Comparison of ENCODE assay signal across 10 mouse cellular contexts in the genomic region with DNA sequence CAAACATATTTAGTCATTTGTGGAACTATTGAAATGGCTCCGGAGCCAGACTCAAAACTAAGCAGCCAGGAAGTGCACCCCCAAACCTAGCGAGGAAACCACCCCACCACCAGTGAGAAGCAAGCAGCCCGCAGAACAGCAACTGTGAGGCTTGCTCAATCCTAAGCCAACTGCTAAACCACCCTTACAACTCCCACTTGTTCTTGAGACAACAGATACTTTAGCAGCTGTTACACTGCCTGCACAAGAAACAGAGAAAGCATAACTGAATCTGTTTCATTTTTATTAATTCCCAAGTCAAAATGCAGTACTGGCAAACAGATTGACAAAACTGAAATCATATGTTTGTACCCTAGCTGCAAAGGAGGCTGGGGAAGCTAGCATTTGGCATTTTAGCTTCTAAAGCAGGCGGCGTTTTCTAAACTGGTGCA. TPM values are rescaled to one million over a fixed set of nuclear protein-coding genes. Genes with fewer than 3 reads are reported as not detected.
DNase-seq lines count a peak whose midpoint lies in the region; ATAC-seq and TF ChIP-seq lines count a peak whose summit lies in the region.
"Had no signal": no experiment of that assay in that cellular context is flagged by ENCODE, and none has a peak within 500 bp of the region (broad histone marks: within the 10 kb centered on the region; RNA-seq: fewer than 3 reads in every experiment).

No protein-coding gene starts in this region.

- ATAC-seq in liver, postnatal 0 days = peak; percentile 44; the same call in 1 of the 2 replicates
- no peak for ATAC-seq in liver, embryonic 12.5 days
- ATAC-seq in granulocyte monocyte progenitor cell, adult 5-6 weeks (replicated peaks; ENCODE audit: poor library complexity, severe bottlenecking) = peak; percentile 80
- no peak for ATAC-seq in hindbrain, embryonic 16.5 days
- ATAC-seq: midbrain, embryonic 16.5 days had no signal

- H3K27me3 ChIP-seq in liver, postnatal 0 days (ENCODE audit: insufficient read depth, low read length) = no peaks in the 10 kb centered on the region
- H3K27me3 ChIP-seq in liver, embryonic 12.5 days (replicated peaks) = no peaks in the 10 kb centered on the region
- no peaks in the 10 kb centered on the region for H3K27me3 ChIP-seq in megakaryocyte, embryonic 14.5 days (replicated peaks)
- no peaks in the 10 kb centered on the region for H3K27me3 ChIP-seq in hindbrain, embryonic 16.5 days (replicated peaks; ENCODE audit: control insufficient read depth, insufficient read depth, low read length)

- DNase-seq in liver, postnatal 0 days = peak; percentile 27
- DNase-seq in thymus, postnatal 25 days = peak; percentile 72
- no peak for DNase-seq in gastrocnemius, postnatal 10 days
- no peak for DNase-seq in ovary, postnatal 14 days (ENCODE audit: low spot score)

- no peaks in the 10 kb centered on the region for H3K9me3 ChIP-seq in liver, postnatal 0 days (ENCODE audit: low read length)
- no peaks in the 10 kb centered on the region for H3K9me3 ChIP-seq in liver, embryonic 12.5 days (replicated peaks)
- H3K9me3 ChIP-seq in megakaryocyte, embryonic 14.5 days = no peaks in the 10 kb centered on the region
- no peaks in the 10 kb centered on the region for H3K9me3 ChIP-seq in hindbrain, embryonic 16.5 days (ENCODE audit: control insufficient read depth, low read length)

- H3K9ac ChIP-seq in liver, postnatal 0 days (replicated peaks) = no peak overlapping the region
- no peak overlapping the region for H3K9ac ChIP-seq in liver, embryonic 12.5 days
- no peak overlapping the region for H3K9ac ChIP-seq in hindbrain, embryonic 16.5 days (ENCODE audit: low read depth, low read length)

- no peak overlapping the region for H3K4me3 ChIP-seq in liver, postnatal 0 days (ENCODE audit: low read depth, low read length)
- H3K4me3 ChIP-seq in liver, embryonic 12.5 days = no peak overlapping the region
- H3K4me3 ChIP-seq in megakaryocyte, embryonic 14.5 days (replicated peaks) = peak overlapping the region; percentile 38
- H3K4me3 ChIP-seq in hindbrain, embryonic 16.5 days (ENCODE audit: low read length) = no peak overlapping the region

- H3K36me3 ChIP-seq in liver, postnatal 0 days (replicated peaks; ENCODE audit: insufficient read depth, low read length) = no peaks in the 10 kb centered on the region
- no peaks in the 10 kb centered on the region for H3K36me3 ChIP-seq in liver, embryonic 12.5 days
- no peaks in the 10 kb centered on the region for H3K36me3 ChIP-seq in megakaryocyte, embryonic 14.5 days (replicated peaks; ENCODE audit: low read length)
- H3K36me3 ChIP-seq in hindbrain, embryonic 16.5 days (ENCODE audit: control insufficient read depth, insufficient read depth, low read length) = no peaks in the 10 kb centered on the region

- 0 out of 2 replicates have a peak, but pooled peaks have one; percentile 11 for TF ChIP-seq EP300 in liver, postnatal 0 days (IDR thresholded peaks at IDR 0.05; ENCODE audit: low read depth)

- 0 out of 2 replicates have a peak, but pooled peaks cover 3% of the 10 kb centered on the region for H3K4me1 ChIP-seq in liver, postnatal 0 days (ENCODE audit: insufficient read depth)
- no peaks in the 10 kb centered on the region for H3K4me1 ChIP-seq in liver, embryonic 12.5 days
- H3K4me1 ChIP-seq in megakaryocyte, embryonic 14.5 days = no peaks in the 10 kb centered on the region
- no peaks in the 10 kb centered on the region for H3K4me1 ChIP-seq in hindbrain, embryonic 16.5 days (ENCODE audit: control insufficient read depth, insufficient read depth, low read depth, low read length)

- 40% methylated on average over 5 of the region's 5 CpGs for WGBS in liver, postnatal 0 days (ENCODE audit: insufficient replicate concordance)
- WGBS in liver, embryonic 12.5 days (ENCODE audit: insufficient replicate concordance) = 53% methylated on average over 5 of the region's 5 CpGs
- WGBS in hindbrain, embryonic 16.5 days = 83% methylated on average over 5 of the region's 5 CpGs

- TF ChIP-seq CTCF in liver, postnatal 0 days (IDR thresholded peaks at IDR 0.05; ENCODE audit: low read depth) = no peak

- H3K27ac ChIP-seq in liver, postnatal 0 days (ENCODE audit: low read depth) = no peak overlapping the region
- H3K27ac ChIP-seq in liver, embryonic 12.5 days = no peak overlapping the region
- no peak overlapping the region for H3K27ac ChIP-seq in hindbrain, embryonic 16.5 days (ENCODE audit: low read depth, low read length)

- H3K4me2 ChIP-seq in liver, postnatal 0 days (ENCODE audit: low read depth, low read length) = no peak overlapping the region; the same call in 1 of the 2 replicates
- no peak overlapping the region for H3K4me2 ChIP-seq in liver, embryonic 12.5 days
- H3K4me2 ChIP-seq in hindbrain, embryonic 16.5 days (ENCODE audit: low read length) = no peak overlapping the region

RNA-seq across cellular contexts. Expression of a gene that starts 23.2 kb away (rescaled TPM):
- 2.0 and 2.2 TPM in 2 replicates for polyA plus RNA-seq in liver, postnatal 0 days (2015; fragmentation: Nextera tagmentation; extraction: Ambion mirVana)
- polyA plus RNA-seq in liver, embryonic 12.5 days (2016; fragmentation: Nextera tagmentation; extraction: Ambion mirVana) = 3.9 TPM in 2 replicates
- total RNA-seq in granulocyte monocyte progenitor cell, adult 5-6 weeks (2014; fragmentation: Nextera tagmentation) = 158 and 198 TPM in 2 replicates
- 114 and 119 TPM in 2 replicates for total RNA-seq in granulocyte monocyte progenitor cell, adult 5-6 weeks (2017)
- 0.58 TPM in 1 of 2 replicates, not detected in the other for polyA plus RNA-seq in megakaryocyte, embryonic 14.5 days (2012; ENCODE audit: insufficient read depth, low replicate concordance)
- 10 to 100 TPM; 18.4 to 21.9 TPM for total RNA-seq in gastrocnemius, postnatal 10 days (2021)
- 27.2 and 30.5 TPM in 2 replicates for polyA plus RNA-seq in hindbrain, embryonic 16.5 days (2015; fragmentation: Nextera tagmentation; extraction: Ambion mirVana)
- total RNA-seq: MEL had no signal

Comparison
In these comparisons a context has a peak if more than half of its experiments do, and no peak if none do; other contexts are left out.
1. ATAC-seq: peak in liver, postnatal 0 days (single experiment) and granulocyte monocyte progenitor cell, adult 5-6 weeks (single experiment); none in liver, embryonic 12.5 days (single experiment) and hindbrain, embryonic 16.5 days (single experiment).
2. DNase-seq: peak in liver, postnatal 0 days (single experiment) and thymus, postnatal 25 days (single experiment); none in gastrocnemius, postnatal 10 days (single experiment) and ovary, postnatal 14 days (single experiment).